Mouse (Mus musculus) embryonic facial prominence, embryonic 11.5 days (tissue): Measurements from ENCODE around the gene Rnf123. TPM values are rescaled to one million over a fixed set of nuclear protein-coding genes. Genes with fewer than 3 reads are reported as not detected.
A peak's percentile ranks its signal among the peaks of the same experiment; 100 is the strongest.

Experiments used
- ATAC-seq: fragments of 200-750 bp; cut with Nextera tagmentation; replicated peaks from 2 replicates; pipeline ENCODE4 v1.8.0; 2017; ENCODE audit warnings: low read depth; ENCODE audit not compliant: insufficient number of reproducible peaks, low FRiP score, low TSS enrichment
- DNase-seq: peaks from one replicate; pipeline ENCODE4 v3.0.0-alpha.2; 2015; ENCODE audit warnings: low spot score
- H3K27ac ChIP-seq: fragments of 300-500 bp; sonication (generic); replicated peaks from 2 replicates; pipeline ENCODE4 v1.5.1; 2014; ENCODE audit warnings: mild to moderate bottlenecking, low read depth, low read length, control low read depth
- H3K27me3 ChIP-seq: fragments of 300-500 bp; sonication (generic); 2 replicates; pipeline ENCODE4 v1.6.1; 2014; ENCODE audit warnings: mild to moderate bottlenecking, low read length, moderate library complexity, mixed read lengths; ENCODE audit not compliant: control insufficient read depth, insufficient read depth
- H3K36me3 ChIP-seq: fragments of 300-500 bp; sonication (generic); replicated peaks from 2 replicates; pipeline ENCODE4 v1.6.1; 2014; ENCODE audit warnings: low read depth, mild to moderate bottlenecking, low read length, moderate library complexity, mixed read lengths; ENCODE audit not compliant: control insufficient read depth, insufficient read depth
- H3K4me1 ChIP-seq: fragments of 300-500 bp; sonication (generic); 2 replicates; pipeline ENCODE4 v1.6.1; 2014; ENCODE audit warnings: low read length, mixed read lengths; ENCODE audit not compliant: control insufficient read depth, insufficient read depth
- H3K4me2 ChIP-seq: fragments of 300-500 bp; sonication (generic); 2 replicates; pipeline ENCODE4 v1.6.1; 2014; ENCODE audit warnings: low read depth, mild to moderate bottlenecking, control low read depth, low read length, moderate library complexity
- H3K4me3 ChIP-seq: fragments of 300-500 bp; sonication (generic); 2 replicates; pipeline ENCODE4 v1.5.1; 2014; ENCODE audit warnings: low read depth, low read length, control low read depth
- H3K9ac ChIP-seq: fragments of 300-500 bp; sonication (generic); replicated peaks from 2 replicates; pipeline ENCODE4 v1.6.1; 2014; ENCODE audit warnings: mild to moderate bottlenecking, control low read depth, low read length
- H3K9me3 ChIP-seq: fragments of 300-500 bp; sonication (generic); replicated peaks from 2 replicates; pipeline ENCODE4 v1.6.1; 2016; ENCODE audit warnings: mild to moderate bottlenecking, low read length, inconsistent platforms, mixed read lengths; ENCODE audit not compliant: control insufficient read depth
- WGBS: fragments of 180-500 bp; shearing (Covaris S2); extraction: QIAGEN DNeasy Blood & Tissue Kit; methylation state at CpG from one replicate; pipeline ENCODE4 v1.1.7; 2014; 5-methylcytosine and 5-hydroxymethylcytosine counted together
- polyA plus RNA-seq: library from polyadenylated mRNA; unstranded; fragments of >200 nt; fragmentation: Nextera tagmentation; extraction: Ambion mirVana; gene quantifications from 2 replicates; pipeline ENCODE4 v1.2.1, GENCODE M21; 2014

Gene Rnf123
- polyA plus RNA-seq, result 22.0 and 23.5 TPM in 2 replicates

DNA sequence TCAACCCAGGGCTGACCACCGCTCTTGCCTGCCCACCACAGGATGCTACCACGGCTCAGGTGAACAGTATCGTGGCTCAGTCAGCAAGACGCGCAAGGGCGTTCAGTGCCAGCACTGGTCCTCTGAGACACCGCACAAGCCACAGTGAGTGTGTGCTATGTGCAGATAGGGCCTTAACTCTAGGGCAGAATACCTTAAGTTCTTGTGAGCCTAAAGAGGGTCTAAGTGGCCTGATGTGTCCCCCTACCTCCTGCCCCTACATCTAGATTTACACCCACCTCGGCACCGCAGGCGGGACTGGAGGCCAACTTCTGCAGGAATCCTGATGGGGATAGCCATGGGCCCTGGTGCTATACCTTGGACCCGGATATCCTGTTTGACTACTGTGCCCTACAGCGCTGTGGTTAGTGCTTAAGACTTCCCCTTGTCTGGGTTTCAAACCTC lies at the start of gene Rnf123:
Gene Rnf123 (minus strand): TSS at position 359 of the 444 bp plus-strand sequence.
- H3K9me3 ChIP-seq, result no peaks in the 10 kb centered on the region
- H3K27ac ChIP-seq, result no peak within 1 kb of the TSS
- H3K9ac ChIP-seq, result no peak within 1 kb of the TSS; the same call in 1 of the 2 replicates
- ATAC-seq (no peak), DNase-seq (no peak)
- H3K36me3 ChIP-seq, result peaks cover 5% of the 10 kb centered on the region
- no peaks in the 10 kb centered on the region for H3K4me1 ChIP-seq
- H3K4me2 ChIP-seq, result peak within 1 kb of the TSS; percentile 33
- WGBS, result 31% methylated on average over 12 of the region's 12 CpGs
- H3K4me3 ChIP-seq, result peak within 1 kb of the TSS; percentile 14; the same call in 1 of the 2 replicates
- H3K27me3 ChIP-seq, result peaks cover 24% of the 10 kb centered on the region

DNA sequence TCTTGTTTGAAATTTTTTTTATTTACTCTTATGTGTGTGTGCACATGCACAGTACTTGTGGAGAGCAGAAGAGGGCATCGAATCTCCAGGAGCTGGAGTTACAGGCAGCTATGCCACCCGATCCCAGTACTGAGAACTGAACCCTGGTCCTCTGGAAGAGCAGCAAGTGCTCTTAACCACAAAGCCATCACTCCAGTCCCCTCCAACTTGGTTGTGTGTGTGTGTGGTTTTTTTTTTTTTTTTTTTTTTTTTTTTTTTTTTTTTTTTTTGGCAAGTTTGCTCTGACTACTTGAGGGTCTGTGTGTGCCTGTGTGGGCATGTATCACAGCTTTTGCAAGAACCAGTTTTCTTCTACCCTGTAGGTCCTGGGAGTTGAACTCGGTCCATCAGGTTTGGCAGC lies 49.2 kb upstream of the Rnf123 start:
- Histone ChIP-seq H3K4me2 (no peak overlapping the region), H3K36me3 (no peaks in the 10 kb centered on the region), H3K9me3 (no peaks in the 10 kb centered on the region), H3K27me3 (no peaks in the 10 kb centered on the region), H3K4me1 (no peaks in the 10 kb centered on the region; the same call in 1 of the 2 replicates), H3K27ac (no peak overlapping the region), H3K9ac (no peak overlapping the region), H3K4me3 (no peak overlapping the region)
- 94% methylated on average over 3 of the region's 3 CpGs for WGBS
- DNase-seq (no peak), ATAC-seq (no peak)

DNA sequence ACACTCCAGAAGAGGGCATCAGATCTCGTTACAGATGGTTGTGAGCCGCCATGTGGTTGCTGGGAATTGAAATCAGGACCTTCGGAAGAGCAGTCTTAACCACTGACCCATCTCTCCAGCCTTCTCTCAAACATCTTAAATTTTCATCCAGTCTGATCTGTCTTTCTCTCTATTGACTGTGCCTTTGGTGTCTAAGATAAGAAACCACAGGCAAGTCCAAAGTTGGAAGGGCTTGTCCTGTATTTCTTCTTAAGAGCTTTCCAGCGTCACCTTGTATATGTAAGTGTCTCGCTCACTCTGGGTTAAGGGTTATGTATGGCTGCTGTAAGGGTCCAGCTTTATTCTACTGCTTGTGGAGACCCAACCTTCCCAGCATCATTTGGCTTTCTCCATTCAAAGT lies 48.4 kb upstream of the Rnf123 start:
- no peak overlapping the region for H3K27ac ChIP-seq
- no peak overlapping the region for H3K4me3 ChIP-seq
- H3K4me2 ChIP-seq, result no peak overlapping the region
- no peaks in the 10 kb centered on the region for H3K4me1 ChIP-seq
- no peaks in the 10 kb centered on the region for H3K9me3 ChIP-seq
- WGBS, result 86% methylated on average over 5 of the region's 5 CpGs
- ATAC-seq, result no peak
- no peaks in the 10 kb centered on the region for H3K27me3 ChIP-seq
- no peak overlapping the region for H3K9ac ChIP-seq
- no peaks in the 10 kb centered on the region for H3K36me3 ChIP-seq
- no peak for DNase-seq

DNA sequence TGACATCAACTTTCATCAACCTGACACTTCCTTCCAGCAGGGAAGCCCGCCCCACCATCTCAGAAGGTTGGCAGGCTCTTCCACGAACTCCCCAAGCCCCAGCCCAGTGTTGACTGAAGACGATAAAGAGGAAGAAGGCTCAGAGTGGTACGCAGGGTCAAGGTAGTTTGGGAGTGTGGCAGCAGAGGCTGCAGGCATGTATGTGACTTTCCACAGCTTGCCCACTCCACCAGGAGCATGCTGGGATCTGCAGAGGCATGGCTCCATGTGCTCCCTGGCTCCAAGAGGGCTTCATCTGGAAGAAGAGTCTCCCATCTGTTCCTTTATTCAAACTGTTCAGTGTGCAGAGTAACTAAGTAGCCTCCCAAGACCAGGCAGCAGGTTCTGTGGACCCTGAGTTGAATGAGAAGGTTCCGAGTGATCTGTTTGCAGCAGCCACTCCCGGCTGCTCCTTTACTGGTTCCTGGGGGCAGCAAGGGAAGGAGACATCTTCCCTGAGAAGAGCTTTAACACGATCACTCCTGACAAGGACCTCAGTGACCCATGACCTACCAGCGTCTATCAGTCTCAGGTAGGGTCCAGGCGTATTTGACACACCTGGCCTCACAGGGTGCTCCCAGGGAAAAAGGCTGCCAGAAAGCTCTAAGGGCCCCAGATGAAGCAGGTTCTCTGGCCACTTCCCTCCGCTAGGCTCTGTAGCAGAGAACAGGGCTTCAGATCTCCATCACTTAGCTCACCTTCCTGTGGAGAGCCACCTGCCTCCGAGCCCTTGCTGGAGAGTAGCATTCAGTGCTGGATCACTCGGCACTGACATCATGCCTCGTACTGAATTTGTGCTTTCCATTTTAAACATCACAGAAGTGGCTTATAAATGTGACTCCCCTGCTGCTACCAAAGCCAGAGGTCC lies 46.1 kb upstream of the Rnf123 start:
- WGBS, result 82% methylated on average over 13 of the region's 13 CpGs
- Histone ChIP-seq H3K4me1 (no peaks in the 10 kb centered on the region), H3K27me3 (no peaks in the 10 kb centered on the region), H3K4me2 (no peak overlapping the region), H3K36me3 (no peaks in the 10 kb centered on the region), H3K9me3 (no peaks in the 10 kb centered on the region), H3K9ac (no peak overlapping the region), H3K27ac (no peak overlapping the region), H3K4me3 (no peak overlapping the region)
- ATAC-seq (no peak), DNase-seq (no peak)

DNA sequence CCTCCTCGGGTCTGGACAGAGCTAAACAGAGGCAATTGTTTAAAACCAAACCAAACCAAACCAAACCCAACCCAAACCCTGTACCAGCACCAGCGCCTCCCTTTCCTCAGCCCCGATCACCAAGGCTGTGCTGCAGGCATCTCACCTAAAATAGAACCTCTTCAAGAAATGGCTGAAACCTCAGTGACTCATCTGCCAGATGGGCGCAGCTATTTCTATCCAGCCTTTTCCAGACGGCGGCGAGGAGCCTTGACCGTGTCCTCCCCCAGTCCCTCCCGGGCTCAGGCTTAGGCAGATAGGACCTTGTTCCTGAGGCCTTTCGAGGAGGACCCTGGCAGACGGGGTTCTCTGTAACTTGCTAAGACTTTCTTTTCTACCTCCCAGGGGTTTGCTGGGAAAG lies 45.1 kb upstream of the Rnf123 start:
- Histone ChIP-seq H3K4me1 (no peaks in the 10 kb centered on the region), H3K9ac (no peak overlapping the region), H3K4me3 (no peak overlapping the region), H3K36me3 (no peaks in the 10 kb centered on the region), H3K4me2 (no peak overlapping the region), H3K27me3 (no peaks in the 10 kb centered on the region), H3K27ac (no peak overlapping the region), H3K9me3 (no peaks in the 10 kb centered on the region)
- DNase-seq, result no peak
- WGBS, result 85% methylated on average over 11 of the region's 11 CpGs
- ATAC-seq, result no peak

DNA sequence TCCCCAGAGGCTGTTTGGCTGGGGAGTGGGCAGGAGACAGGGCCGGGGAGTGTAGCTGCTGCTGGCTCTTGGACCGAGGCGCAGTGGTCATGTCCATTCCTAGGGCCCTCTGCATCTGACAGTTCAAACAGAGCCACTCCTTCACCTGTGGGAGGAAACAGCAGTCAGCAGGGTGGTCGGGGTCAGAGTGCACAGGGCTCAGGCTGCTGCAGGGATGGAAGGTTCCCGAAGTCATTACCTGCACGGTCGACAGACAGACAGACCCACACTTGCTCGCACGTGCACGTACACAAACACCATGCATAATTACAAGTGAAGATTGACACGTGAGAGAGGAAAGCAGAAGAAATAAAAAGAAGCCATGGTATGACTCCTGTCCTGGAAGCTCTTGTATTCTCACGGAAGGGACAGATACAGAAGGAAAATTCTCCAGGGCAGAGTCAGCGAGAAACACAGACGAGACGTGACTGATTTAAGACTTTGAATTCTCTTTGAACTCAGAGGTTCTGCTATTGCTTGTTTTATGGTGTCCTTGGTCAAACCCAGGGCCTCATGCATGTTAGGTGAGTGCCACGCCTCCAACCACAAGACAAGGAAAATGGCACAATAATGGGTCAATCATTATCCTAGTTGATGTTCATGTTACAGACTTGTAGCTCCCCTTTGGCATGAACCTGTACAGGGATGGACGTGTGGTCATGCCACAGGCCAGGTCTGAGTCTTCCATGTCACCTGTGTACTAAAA lies 43.5 kb upstream of the Rnf123 start:
- no peak for ATAC-seq
- no peaks in the 10 kb centered on the region for H3K4me1 ChIP-seq
- H3K4me3 ChIP-seq, result no peak overlapping the region
- 84% methylated on average over 17 of the region's 17 CpGs for WGBS
- no peaks in the 10 kb centered on the region for H3K36me3 ChIP-seq
- no peak overlapping the region for H3K27ac ChIP-seq
- DNase-seq, result no peak
- no peaks in the 10 kb centered on the region for H3K9me3 ChIP-seq
- no peaks in the 10 kb centered on the region for H3K27me3 ChIP-seq
- no peak overlapping the region for H3K9ac ChIP-seq
- H3K4me2 ChIP-seq, result no peak overlapping the region

DNA sequence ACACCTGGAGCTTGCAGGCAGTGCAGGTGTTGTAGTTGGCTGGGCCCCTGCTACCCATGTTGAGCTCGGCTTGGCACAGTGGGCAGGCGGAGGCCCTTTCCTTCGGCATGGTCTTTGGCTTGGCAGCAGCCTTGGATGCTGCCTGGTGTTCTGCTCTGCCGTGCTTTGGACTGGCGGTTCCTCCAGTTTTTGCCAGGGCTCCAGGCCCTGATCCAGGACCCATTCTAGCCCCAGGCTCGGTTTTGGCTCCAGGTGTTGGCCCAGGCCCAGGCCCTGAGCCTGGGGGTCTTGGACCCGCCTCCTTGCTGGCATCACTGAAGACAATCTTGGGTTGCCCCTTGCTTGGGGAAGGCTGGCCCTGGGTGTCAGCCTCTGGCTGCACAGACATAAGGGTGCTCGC lies 42.6 kb upstream of the Rnf123 start:
- ATAC-seq, result no peak
- no peak overlapping the region for H3K9ac ChIP-seq
- WGBS, result 88% methylated on average over 8 of the region's 8 CpGs
- no peaks in the 10 kb centered on the region for H3K9me3 ChIP-seq
- DNase-seq, result no peak
- no peaks in the 10 kb centered on the region for H3K36me3 ChIP-seq
- H3K4me1 ChIP-seq, result no peaks in the 10 kb centered on the region
- H3K4me2 ChIP-seq, result no peak overlapping the region
- no peak overlapping the region for H3K27ac ChIP-seq
- no peaks in the 10 kb centered on the region for H3K27me3 ChIP-seq
- no peak overlapping the region for H3K4me3 ChIP-seq

DNA sequence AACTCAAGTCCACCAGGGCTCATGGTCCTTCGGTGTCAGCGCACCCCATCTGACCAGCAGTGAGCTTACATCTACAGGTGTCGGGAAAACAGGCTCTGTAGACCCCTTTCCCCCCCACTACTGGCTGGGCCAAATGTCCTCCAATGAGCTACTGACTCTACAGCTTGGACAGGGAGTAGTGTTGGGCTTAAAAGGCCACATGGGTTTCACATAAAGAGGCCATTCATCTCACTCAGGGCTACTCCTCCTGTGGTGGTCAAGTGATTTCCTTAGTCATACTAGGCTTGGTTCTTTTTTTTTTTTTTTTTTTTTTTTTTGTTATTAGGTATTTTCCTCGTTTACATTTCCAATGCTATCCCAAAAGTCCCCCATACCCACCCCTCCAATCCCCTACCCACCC lies 40.8 kb upstream of the Rnf123 start:
- 81% methylated on average over 4 of the region's 4 CpGs for WGBS
- Histone ChIP-seq H3K27me3 (no peaks in the 10 kb centered on the region), H3K4me1 (no peaks in the 10 kb centered on the region), H3K36me3 (no peaks in the 10 kb centered on the region), H3K27ac (no peak overlapping the region), H3K9ac (no peak overlapping the region), H3K4me2 (no peak overlapping the region), H3K4me3 (no peak overlapping the region), H3K9me3 (no peaks in the 10 kb centered on the region)
- ATAC-seq (no peak), DNase-seq (no peak)
